Mouse (Mus musculus) hindbrain, embryonic 16.5 days (tissue): ENCODE measurements around the gene Fam92b. TPM values are rescaled to one million over a fixed set of nuclear protein-coding genes. Genes with fewer than 3 reads are reported as not detected.

Source experiments
- ATAC-seq: fragments of 200-750 bp; cut with Nextera tagmentation; 2 replicates; pipeline ENCODE4 v1.8.0; 2017; ENCODE audit warnings: moderate TSS enrichment, moderate library complexity
- H3K27ac ChIP-seq: fragments of 300-500 bp; sonication (generic); 2 replicates; pipeline ENCODE4 v1.5.1; 2014; ENCODE audit warnings: low read depth, mild to moderate bottlenecking, control low read depth, low read length, moderate library complexity
- H3K27me3 ChIP-seq: fragments of 300-500 bp; sonication (generic); replicated peaks from 2 replicates; pipeline ENCODE4 v1.6.1; 2014; ENCODE audit warnings: low read length; ENCODE audit not compliant: control insufficient read depth, insufficient read depth
- H3K36me3 ChIP-seq: fragments of 300-500 bp; sonication (generic); 2 replicates; pipeline ENCODE4 v1.6.1; 2014; ENCODE audit warnings: mild to moderate bottlenecking, low read length, moderate library complexity, mixed read lengths; ENCODE audit not compliant: control insufficient read depth, insufficient read depth
- H3K4me1 ChIP-seq: fragments of 300-500 bp; sonication (generic); 2 replicates; pipeline ENCODE4 v1.6.1; 2014; ENCODE audit warnings: low read depth, low read length; ENCODE audit not compliant: control insufficient read depth, insufficient read depth
- H3K4me2 ChIP-seq: fragments of 300-500 bp; sonication (generic); 2 replicates; pipeline ENCODE4 v1.6.1; 2014; ENCODE audit warnings: mild to moderate bottlenecking, low read length, control low read depth, moderate library complexity
- H3K4me3 ChIP-seq: fragments of 300-500 bp; sonication (generic); 2 replicates; pipeline ENCODE4 v1.5.1; 2014; ENCODE audit warnings: mild to moderate bottlenecking, low read length, control low read depth, moderate library complexity
- H3K9ac ChIP-seq: fragments of 300-500 bp; sonication (generic); 2 replicates; pipeline ENCODE4 v1.6.1; 2014; ENCODE audit warnings: low read depth, mild to moderate bottlenecking, control low read depth, low read length, moderate library complexity
- H3K9me3 ChIP-seq: fragments of 300-500 bp; sonication (generic); 2 replicates; pipeline ENCODE4 v1.6.1; 2014; ENCODE audit warnings: mild to moderate bottlenecking, low read length, moderate library complexity; ENCODE audit not compliant: control insufficient read depth
- whole genome bisulfite sequencing: fragments of 180-500 bp; shearing (Covaris S2); extraction: QIAGEN DNeasy Blood & Tissue Kit; methylation state at CpG from one replicate; pipeline ENCODE4 v1.1.7; 2014; 5-methylcytosine and 5-hydroxymethylcytosine counted together
- polyA plus RNA-seq: library from polyadenylated mRNA; unstranded; fragments of >200 nt; fragmentation: Nextera tagmentation; extraction: Ambion mirVana; gene quantifications from 2 replicates; pipeline ENCODE4 v1.2.1, GENCODE M21; 2015

The Fam92b gene
- 1.8 and 2.6 TPM in 2 replicates for polyA plus RNA-seq

DNA sequence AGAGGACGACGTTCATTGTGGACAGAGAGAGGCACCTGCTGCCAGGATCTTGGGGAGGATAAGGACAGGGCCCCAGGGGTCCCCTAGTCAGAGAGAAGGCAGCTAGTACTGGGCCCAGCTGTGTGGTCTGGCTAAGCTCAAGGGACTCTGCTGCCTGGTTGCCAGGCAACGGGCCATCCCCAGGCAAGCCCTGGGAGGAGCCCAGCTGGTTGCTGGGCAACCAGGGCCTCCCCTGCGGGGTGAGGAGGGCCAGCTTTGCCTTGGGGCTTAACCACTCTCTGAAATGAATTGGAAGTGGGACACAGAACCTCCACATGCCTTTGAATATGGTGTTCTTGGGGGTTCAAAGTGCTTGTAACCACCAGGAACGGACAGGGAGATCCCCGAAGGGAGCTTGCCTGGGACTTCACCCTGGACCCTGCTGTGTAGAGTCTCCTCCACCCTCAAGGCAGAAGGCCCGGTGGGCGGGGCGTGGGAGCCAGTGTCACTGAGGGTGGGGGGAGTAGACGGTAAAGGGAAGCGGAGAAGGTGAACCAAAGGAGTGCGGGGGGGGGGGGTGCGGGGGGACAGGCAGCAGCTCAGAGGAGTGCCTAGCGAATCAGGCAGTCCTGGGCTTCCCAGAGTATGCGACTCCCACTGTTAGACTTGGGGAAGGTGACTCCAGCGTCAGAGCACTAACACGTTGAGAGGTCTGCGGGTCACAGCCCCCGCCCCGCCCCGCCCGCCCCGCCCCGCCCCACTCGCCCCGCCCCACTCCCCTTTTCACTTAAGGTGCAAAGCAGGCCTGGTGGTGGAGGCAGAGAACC lies at the start of gene Fam92b:
Fam92b (minus strand) TSS at position 149 of the 806 bp plus-strand sequence.
- H3K4me3 ChIP-seq = no peak within 1 kb of the TSS
- 1% methylated on average over 21 of the region's 26 CpGs for WGBS
- H3K36me3 ChIP-seq = no peaks in the 10 kb centered on the region
- H3K4me2 ChIP-seq = peak within 1 kb of the TSS; percentile 35
- H3K27ac ChIP-seq = peak within 1 kb of the TSS; percentile 36; the same call in 1 of the 2 replicates
- no peaks in the 10 kb centered on the region for H3K27me3 ChIP-seq
- no peaks in the 10 kb centered on the region for H3K9me3 ChIP-seq
- H3K9ac ChIP-seq = peak within 1 kb of the TSS; percentile 43; the same call in 1 of the 2 replicates
- peak; percentile 82 for ATAC-seq
- peaks cover 29% of the 10 kb centered on the region for H3K4me1 ChIP-seq

DNA sequence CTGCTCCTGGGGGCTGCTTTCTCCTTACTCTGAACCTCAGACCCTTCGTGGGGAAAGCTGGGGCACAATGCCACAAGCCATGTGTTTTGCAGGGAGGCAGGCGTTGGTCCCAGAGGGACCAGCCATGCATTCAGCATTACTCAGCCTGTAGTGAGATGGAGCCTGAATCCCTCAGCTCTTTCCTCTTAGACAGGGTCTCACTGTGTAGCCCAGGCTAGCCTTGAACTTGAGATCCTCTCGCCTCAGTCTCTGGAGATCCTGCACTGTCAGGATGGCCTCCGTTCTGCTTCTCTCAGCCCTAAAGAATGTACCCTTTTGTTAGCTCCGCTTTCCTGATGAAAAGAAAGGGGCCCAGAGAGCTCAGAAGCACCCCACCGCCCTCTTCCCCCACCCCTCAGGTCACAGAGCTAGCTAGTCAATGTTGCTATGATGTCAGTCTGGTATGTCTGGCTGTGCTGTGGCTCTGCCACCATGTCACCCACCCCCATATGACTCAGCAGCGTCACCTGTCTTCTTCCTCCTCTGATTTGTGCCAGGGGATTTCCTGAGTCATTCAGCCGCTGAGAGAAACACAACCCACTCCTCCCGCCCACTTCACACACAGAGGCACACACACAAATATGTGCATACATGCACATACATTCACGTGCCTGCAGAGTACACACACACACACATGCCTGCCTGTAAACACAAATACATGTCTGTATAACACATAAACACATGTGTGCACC lies 48.3 kb upstream of the Fam92b start:
- WGBS = 21% methylated on average over 10 of the region's 10 CpGs
- Histone ChIP-seq H3K4me2 (no peak overlapping the region), H3K9me3 (no peaks in the 10 kb centered on the region), H3K36me3 (no peaks in the 10 kb centered on the region), H3K9ac (no peak overlapping the region), H3K27ac (no peak overlapping the region), H3K4me3 (no peak overlapping the region), H3K4me1 (peaks cover 33% of the 10 kb centered on the region), H3K27me3 (no peaks in the 10 kb centered on the region; the same call in 1 of the 2 replicates)
- ATAC-seq = no peak

DNA sequence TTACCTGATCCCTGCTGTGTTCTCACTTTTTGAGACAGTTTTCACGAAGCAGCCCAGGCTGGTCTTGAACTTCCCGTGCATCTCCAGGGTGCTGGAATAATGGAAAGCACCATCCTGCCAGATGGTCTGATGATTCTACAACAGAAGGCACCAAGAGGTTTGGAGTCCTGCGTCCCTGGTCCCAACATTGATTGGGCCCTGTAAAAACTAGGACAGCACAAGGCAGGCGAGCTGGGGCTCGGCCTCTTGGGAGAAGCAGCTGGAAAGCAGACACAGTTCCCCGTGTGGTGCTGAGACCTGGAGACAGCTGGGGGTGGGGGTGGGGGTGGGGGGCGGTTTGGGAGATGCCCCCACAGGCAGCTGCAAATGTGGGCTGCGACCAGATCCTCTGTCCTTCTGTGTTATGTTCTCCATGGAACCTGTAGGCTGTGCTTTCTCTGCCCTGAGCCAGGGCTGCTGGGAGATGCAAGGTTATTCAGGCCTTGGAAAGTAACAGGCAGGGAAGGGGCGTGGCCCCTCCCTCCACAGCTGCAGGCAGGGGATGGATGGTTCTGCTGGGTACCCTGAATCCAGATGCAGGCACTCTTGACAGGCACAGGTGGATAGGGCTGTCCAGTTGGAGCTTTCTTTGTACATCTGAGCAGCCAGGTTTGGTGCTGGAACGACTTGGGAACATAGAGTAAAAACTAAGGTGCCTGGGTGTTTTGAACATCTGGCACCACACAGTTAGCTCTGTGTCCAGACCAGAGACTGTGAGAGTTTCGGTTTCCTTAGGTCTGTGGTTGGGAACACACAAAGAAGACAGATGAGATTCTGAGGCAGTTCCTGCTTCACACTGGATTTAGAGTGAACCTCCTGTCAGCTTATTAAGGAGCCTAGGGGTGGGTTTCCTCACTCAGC lies 47.5 kb upstream of the Fam92b start:
- 46% methylated on average over 10 of the region's 11 CpGs for WGBS
- ATAC-seq = no peak
- H3K9me3 ChIP-seq = no peaks in the 10 kb centered on the region
- no peak overlapping the region for H3K4me2 ChIP-seq
- H3K36me3 ChIP-seq = no peaks in the 10 kb centered on the region
- H3K4me1 ChIP-seq = peaks cover 25% of the 10 kb centered on the region
- no peak overlapping the region for H3K4me3 ChIP-seq
- H3K27ac ChIP-seq = no peak overlapping the region
- no peak overlapping the region for H3K9ac ChIP-seq
- no peaks in the 10 kb centered on the region for H3K27me3 ChIP-seq

DNA sequence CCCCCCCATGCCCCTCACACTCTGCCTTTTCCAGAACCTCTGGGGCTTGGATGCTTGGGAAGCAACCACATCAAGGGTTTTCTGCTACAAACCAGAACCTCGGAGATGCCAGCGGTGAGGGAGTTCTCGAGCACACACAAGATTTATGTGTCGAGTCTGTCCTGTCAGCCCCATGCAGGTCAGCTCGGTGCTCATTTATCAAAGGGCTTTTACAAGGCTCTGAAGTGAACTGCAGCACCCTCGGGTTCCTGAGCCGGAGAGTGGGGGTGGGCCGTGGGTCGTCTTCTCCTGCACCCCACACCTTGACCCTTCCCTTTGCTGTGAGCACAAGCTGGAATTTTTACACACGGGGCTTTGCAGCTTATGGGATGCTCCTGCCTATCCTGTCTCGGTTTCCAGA lies 45.3 kb upstream of the Fam92b start:
- no peaks in the 10 kb centered on the region for H3K27me3 ChIP-seq
- H3K36me3 ChIP-seq = no peaks in the 10 kb centered on the region
- no peak overlapping the region for H3K4me3 ChIP-seq
- ATAC-seq = no peak
- H3K9ac ChIP-seq = no peak overlapping the region
- H3K27ac ChIP-seq = no peak overlapping the region
- 43% methylated on average over 11 of the region's 11 CpGs for WGBS
- H3K9me3 ChIP-seq = no peaks in the 10 kb centered on the region
- H3K4me1 ChIP-seq = peaks cover 15% of the 10 kb centered on the region
- no peak overlapping the region for H3K4me2 ChIP-seq

DNA sequence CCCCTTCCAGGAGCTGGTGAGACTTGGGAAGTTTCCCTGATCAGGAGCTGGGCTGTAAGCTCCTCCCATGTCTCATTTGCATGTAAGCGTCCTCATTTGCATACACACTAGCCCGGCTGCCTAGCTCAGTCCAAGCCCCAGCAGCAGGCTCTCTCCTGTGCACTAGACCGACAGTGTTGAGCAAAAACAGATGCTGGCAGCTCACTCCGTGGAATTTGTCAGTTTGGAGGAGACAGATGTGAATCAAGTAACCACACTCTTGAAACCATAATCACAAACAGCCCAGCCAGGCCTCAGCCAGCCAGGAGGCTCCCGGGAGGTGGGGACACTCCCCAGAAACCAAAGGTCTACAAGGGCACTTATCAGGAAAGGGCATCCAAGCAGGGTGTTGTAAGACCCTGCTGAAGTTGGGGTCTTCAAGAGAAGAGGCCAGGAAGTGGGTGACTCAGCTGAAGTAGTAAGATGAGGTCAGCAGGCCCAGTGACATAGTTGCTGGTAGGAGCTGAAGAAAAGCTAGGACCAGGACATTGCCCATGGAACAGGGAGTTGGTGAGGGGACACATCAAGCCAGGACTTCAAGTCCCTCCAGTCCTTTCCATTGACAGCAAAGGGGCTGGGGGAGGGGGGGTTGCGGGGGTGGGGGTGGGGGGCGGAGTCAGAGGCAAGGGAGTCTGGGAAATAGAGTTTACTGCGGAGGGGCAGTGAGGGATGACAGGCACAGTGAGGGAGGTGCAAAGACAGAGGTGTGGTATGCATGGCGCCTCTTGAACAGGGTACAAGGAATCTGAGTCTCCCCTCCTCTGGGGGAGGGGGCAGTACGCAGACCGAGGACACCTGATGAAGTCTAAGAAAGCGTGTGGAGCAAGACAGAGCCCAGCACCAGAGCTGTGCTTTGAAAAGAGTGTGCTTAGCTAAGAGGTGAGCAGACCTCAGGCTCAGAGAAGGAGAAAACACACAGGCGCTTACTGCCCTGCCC lies 39.9 kb upstream of the Fam92b start:
- no peaks in the 10 kb centered on the region for H3K36me3 ChIP-seq
- ATAC-seq = peak; percentile 68
- no peak overlapping the region for H3K4me3 ChIP-seq
- no peaks in the 10 kb centered on the region for H3K27me3 ChIP-seq
- WGBS = 23% methylated on average over 13 of the region's 13 CpGs
- peak overlapping the region; percentile 26; the same call in 1 of the 2 replicates for H3K27ac ChIP-seq
- H3K9me3 ChIP-seq = no peaks in the 10 kb centered on the region
- H3K4me2 ChIP-seq = no peak overlapping the region
- H3K4me1 ChIP-seq = peaks cover 19% of the 10 kb centered on the region
- H3K9ac ChIP-seq = no peak overlapping the region

DNA sequence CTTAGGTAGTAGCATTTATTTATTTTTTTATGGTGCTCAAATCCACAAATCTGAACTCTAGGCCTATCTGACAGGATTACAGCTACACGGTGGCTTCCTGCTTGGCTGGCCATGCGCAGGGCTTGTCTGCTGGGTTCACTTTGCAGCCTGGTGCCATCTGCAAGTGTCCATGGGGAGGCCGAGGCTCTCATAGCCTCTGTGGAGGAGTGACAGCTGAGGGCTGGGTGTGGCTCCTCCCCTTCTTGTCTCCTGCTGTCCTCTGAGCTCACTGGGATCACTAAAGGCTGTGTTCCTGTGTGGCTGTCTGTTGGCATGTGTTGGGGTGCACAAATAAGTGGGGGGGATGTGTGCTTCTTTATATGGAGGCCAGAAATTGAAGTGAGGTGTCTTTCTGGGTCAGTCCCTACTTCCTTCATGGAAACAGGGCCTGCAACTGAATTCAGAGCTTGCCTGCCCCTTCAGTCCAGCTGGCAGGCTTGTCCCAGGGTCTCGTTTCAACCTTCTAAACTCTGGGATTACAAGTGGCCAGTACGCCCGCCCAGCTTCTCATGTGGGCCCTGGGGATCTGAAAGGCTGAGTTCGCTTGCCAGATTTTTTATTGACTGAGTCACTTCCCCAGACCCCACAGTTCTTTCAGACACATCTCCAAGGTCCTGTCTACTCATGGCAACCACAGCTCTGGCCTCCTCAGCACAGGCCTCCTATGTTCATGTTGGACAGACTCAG lies 38.3 kb upstream of the Fam92b start:
- Histone ChIP-seq H3K9ac (no peak overlapping the region; the same call in 1 of the 2 replicates), H3K27ac (peak overlapping the region; percentile 42; the same call in 1 of the 2 replicates), H3K4me3 (no peak overlapping the region), H3K4me1 (peaks cover 19% of the 10 kb centered on the region), H3K36me3 (no peaks in the 10 kb centered on the region), H3K27me3 (no peaks in the 10 kb centered on the region), H3K4me2 (no peak overlapping the region), H3K9me3 (no peaks in the 10 kb centered on the region)
- ATAC-seq = peak; percentile 35
- WGBS = 36% methylated on average over 7 of the region's 7 CpGs

DNA sequence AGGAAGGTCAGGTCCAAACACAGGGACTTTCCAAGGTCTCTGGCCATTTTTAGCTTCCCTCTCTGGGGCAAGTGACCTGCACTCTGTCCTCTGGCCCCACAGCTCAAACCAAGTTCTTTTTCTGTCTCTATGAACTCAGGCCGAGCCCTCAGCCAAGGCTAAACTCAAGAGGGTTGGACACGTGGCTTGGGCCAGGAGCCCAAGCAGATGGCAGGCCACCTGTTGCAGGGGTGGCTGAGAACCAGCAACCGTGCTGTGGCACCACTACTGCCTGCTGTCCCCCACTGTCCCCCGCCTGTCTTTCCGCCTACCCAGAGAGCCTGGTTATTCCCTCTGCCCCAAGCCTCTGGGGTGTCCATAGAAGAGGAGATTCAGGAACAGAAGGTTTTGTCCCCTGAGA lies 36.7 kb upstream of the Fam92b start:
- Histone ChIP-seq H3K9ac (no peak overlapping the region), H3K4me2 (no peak overlapping the region), H3K9me3 (no peaks in the 10 kb centered on the region), H3K27ac (no peak overlapping the region), H3K36me3 (no peaks in the 10 kb centered on the region), H3K27me3 (no peaks in the 10 kb centered on the region), H3K4me1 (peaks cover 19% of the 10 kb centered on the region), H3K4me3 (no peak overlapping the region)
- no peak for ATAC-seq
- WGBS = 37% methylated on average over 5 of the region's 5 CpGs
